Mouse (Mus musculus) CH12.LX (cell line): ENCODE measurements around the gene Krt42. TPM values are rescaled to one million over a fixed set of nuclear protein-coding genes. Genes with fewer than 3 reads are reported as not detected.

Experiments used
- DNase-seq: peaks from one replicate; pipeline ENCODE4 v3.0.0-alpha.2; 2013; ENCODE audit errors: extremely low read depth
- H3K27ac ChIP-seq: 2 replicates; pipeline ENCODE4 v1.5.1; 2012; ENCODE audit warnings: low read depth, mild to moderate bottlenecking, control low read depth, moderate library complexity; ENCODE audit not compliant: insufficient read depth
- H3K27me3 ChIP-seq: replicated peaks from 2 replicates; pipeline ENCODE3; 2012; ENCODE audit warnings: inconsistent platforms
- H3K36me3 ChIP-seq, 2 experiments: replicated peaks in 1 of 2; 2 replicates each; pipeline versions ENCODE3 to v1.6.1; 2012; ENCODE audit warnings: inconsistent platforms in 1 of 2, low read length in 1 of 2, mild to moderate bottlenecking in 1 of 2, mixed read lengths in 1 of 2, moderate library complexity in 1 of 2; ENCODE audit not compliant: control insufficient read depth in 1 of 2, insufficient read depth in 1 of 2
- H3K4me1 ChIP-seq, 2 experiments: 2 replicates each; pipeline ENCODE4 v1.6.1; 2012; ENCODE audit warnings: inconsistent platforms in 1 of 2, moderate library complexity in 1 of 2; ENCODE audit not compliant: insufficient read depth in 2 of 2, control insufficient read depth in 1 of 2
- H3K4me2 ChIP-seq: 2 replicates; pipeline ENCODE4 v1.6.1; 2012; ENCODE audit warnings: low read depth, mild to moderate bottlenecking, control low read depth; ENCODE audit not compliant: poor library complexity, insufficient read depth, severe bottlenecking
- H3K4me3 ChIP-seq, 3 experiments: fragments of 150-350 bp in 1 of 3; sonication (generic) in 1 of 3; replicated peaks in 1 of 3; 2 replicates each; pipeline versions ENCODE3 to v1.5.1; 2011 to 2012; ENCODE audit warnings: low read depth in 2 of 3, low read length in 2 of 3, mild to moderate bottlenecking in 2 of 3, moderate library complexity in 2 of 3, control low read depth in 1 of 3, improper control_type of control experiment in 1 of 3, inconsistent platforms in 1 of 3, mixed read lengths in 1 of 3; ENCODE audit not compliant: poor library complexity in 1 of 3
- H3K79me2 ChIP-seq: replicated peaks from 2 replicates; pipeline ENCODE4 v1.6.1; 2012; ENCODE audit warnings: mild to moderate bottlenecking, moderate library complexity; ENCODE audit not compliant: control insufficient read depth, poor library complexity, insufficient read depth, severe bottlenecking; ENCODE audit errors: extremely low read depth
- H3K9ac ChIP-seq: 2 replicates; pipeline ENCODE4 v1.6.1; 2012; ENCODE audit warnings: low read depth, mild to moderate bottlenecking, control low read depth, moderate library complexity; ENCODE audit not compliant: insufficient read depth
- H3K9me3 ChIP-seq: replicated peaks from 2 replicates; pipeline ENCODE3; 2012; ENCODE audit warnings: low read length, inconsistent platforms, mixed read lengths
- BHLHE40 ChIP-seq: IDR thresholded peaks from 2 replicates; pipeline ENCODE4 v1.6.1; 2011; ENCODE audit warnings: mild to moderate bottlenecking, low read depth, low read length, improper control_type of control experiment
- CHD2 ChIP-seq: IDR thresholded peaks from 2 replicates; pipeline ENCODE4 v1.6.1; 2011; ENCODE audit warnings: low read length, improper control_type of control experiment
- E2F4 ChIP-seq: IDR thresholded peaks from 2 replicates; pipeline ENCODE4 v1.6.1; 2011; ENCODE audit warnings: low read depth, low read length, improper control_type of control experiment; ENCODE audit not compliant: insufficient replicate concordance
- ETS1 ChIP-seq: conservative IDR thresholded peaks from 2 replicates; pipeline ENCODE4 v1.6.1; 2012; ENCODE audit warnings: low read depth, mild to moderate bottlenecking, inconsistent platforms, low read length, improper control_type of control experiment, moderate library complexity
- IRF4 ChIP-seq: IDR thresholded peaks from 2 replicates; pipeline ENCODE4 v1.6.1; 2014; ENCODE audit warnings: low read depth, mild to moderate bottlenecking, inconsistent platforms, low read length, improper control_type of control experiment
- KAT2A ChIP-seq: IDR thresholded peaks from 2 replicates; pipeline ENCODE4 v1.6.1; 2012; ENCODE audit warnings: low read length, improper control_type of control experiment, inconsistent platforms; ENCODE audit not compliant: insufficient replicate concordance
- MXI1 ChIP-seq: IDR thresholded peaks from 2 replicates; pipeline ENCODE4 v1.6.1; 2011; ENCODE audit warnings: mild to moderate bottlenecking, low read depth, low read length, improper control_type of control experiment
- MYC ChIP-seq: IDR thresholded peaks from 2 replicates; pipeline ENCODE4 v1.6.1; 2011; ENCODE audit warnings: low read depth, mild to moderate bottlenecking, improper control_type of control experiment, low read length
- NELFE ChIP-seq: IDR thresholded peaks from 2 replicates; pipeline ENCODE4 v1.6.1; 2011; ENCODE audit warnings: low read depth, low read length, improper control_type of control experiment
- NRF1 ChIP-seq: IDR thresholded peaks from 2 replicates; pipeline ENCODE4 v1.6.1; 2014; ENCODE audit warnings: low read depth, mild to moderate bottlenecking, inconsistent platforms, low read length, improper control_type of control experiment, moderate library complexity
- PAX5 ChIP-seq: IDR thresholded peaks from 2 replicates; pipeline ENCODE4 v1.6.1; 2012; ENCODE audit warnings: low read length, inconsistent platforms, mixed read lengths
- POLR2A ChIP-seq: IDR thresholded peaks from 2 replicates; pipeline ENCODE4 v1.6.1; 2011; ENCODE audit warnings: low read depth, mild to moderate bottlenecking, improper control_type of control experiment, low read length
- POLR2AphosphoS2 ChIP-seq: IDR thresholded peaks from 2 replicates; pipeline ENCODE4 v1.6.1; 2011; ENCODE audit warnings: low read depth, low read length, improper control_type of control experiment
- RAD21 ChIP-seq: IDR thresholded peaks from 2 replicates; pipeline ENCODE4 v1.6.1; 2011; ENCODE audit warnings: low read depth, mild to moderate bottlenecking, low read length, improper control_type of control experiment, moderate library complexity
- RCOR1 ChIP-seq: conservative IDR thresholded peaks from 2 replicates; pipeline ENCODE4 v1.6.1; 2012; ENCODE audit warnings: low read depth, mild to moderate bottlenecking, inconsistent platforms, low read length, improper control_type of control experiment
- SIN3A ChIP-seq: IDR thresholded peaks from 2 replicates; pipeline ENCODE4 v1.6.1; 2012; ENCODE audit warnings: low read length, improper control_type of control experiment, inconsistent platforms
- ZKSCAN1 ChIP-seq: IDR thresholded peaks from 2 replicates; pipeline ENCODE4 v1.6.1; 2012; ENCODE audit warnings: low read depth, inconsistent platforms, low read length, improper control_type of control experiment, borderline replicate concordance
- ZNF384 ChIP-seq: IDR thresholded peaks from 2 replicates; pipeline ENCODE4 v1.6.1; 2012; ENCODE audit warnings: low read depth, low read length, improper control_type of control experiment, inconsistent platforms
- dilution Hi-C: fragments of 300-500 bp; cut with MboI; formaldehyde crosslinking; loops from 2 replicates; pipeline ENCODE4 v1.14.3; 2020; ENCODE audit warnings: low sequenced_read_pairs; ENCODE audit not compliant: extremely low pct_unique_long_range_greater_than_20kb, extremely low pct_ligation_motif_present
- in situ Hi-C: fragments of 300-500 bp; cut with MboI; formaldehyde crosslinking; loops from 3 replicates; pipeline ENCODE4 v1.14.3; 2019; ENCODE audit warnings: low sequenced_read_pairs, low pct_ligation_motif_present, low pct_unique_long_range_greater_than_20kb, mixed read lengths
- polyA plus RNA-seq: library from polyadenylated mRNA; unstranded; fragments of >175 nt; gene quantifications from 2 replicates; pipeline ENCODE4 v1.2.1, GENCODE M21; 2012; ENCODE audit warnings: low read depth; ENCODE audit not compliant: insufficient read length
- total RNA-seq, 2 experiments: library from RNA; depleted of rRNA; stranded (reverse); fragments of 300-350 nt in 1 of 2; fragments of >200 nt in 1 of 2; gene quantifications; 2 replicates each; pipeline ENCODE4 v1.2.3; 2012 to 2014

Krt42 gene
- total and polyA plus RNA-seq, 3 experiments = not detected

GRCm38 (mm10) chr11:100317826-100318380 is 48.2 kb upstream of the Krt42 start:
- DNase-seq = no peak
- Histone ChIP-seq H3K4me1 (peaks cover 2 to 15% of the 10 kb centered on the region in 2 experiments; a peak in 2 of 4 replicates), H3K36me3 (peaks cover 20 to 23% of the 10 kb centered on the region in 2 experiments), H3K4me2 (no peak overlapping the region), H3K79me2 (peaks cover 19% of the 10 kb centered on the region), H3K9ac (no peak overlapping the region), H3K9me3 (no peaks in the 10 kb centered on the region), H3K27ac (no peak overlapping the region), H3K27me3 (peaks cover 29% of the 10 kb centered on the region), H3K4me3 (no peak overlapping the region)
- TF ChIP-seq RCOR1 = no peak
- TF ChIP-seq KAT2A = no peak
- TF ChIP-seq ETS1 = no peak
- no peak for TF ChIP-seq ZNF384
- no peak for TF ChIP-seq BHLHE40
- TF ChIP-seq MXI1 = no peak
- TF ChIP-seq ZKSCAN1 = no peak
- TF ChIP-seq SIN3A = no peak
- TF ChIP-seq POLR2A = no peak
- in situ Hi-C loops = no loop called here
- dilution Hi-C loops = no loop called here

- in situ Hi-C loops (no loop called here), dilution Hi-C loops (no loop called here)
- Histone ChIP-seq H3K27ac (no peak overlapping the region), H3K4me1 (peaks cover 2 to 4% of the 10 kb centered on the region in 2 experiments; a peak in 1 of 4 replicates), H3K4me3 (no peak overlapping the region), H3K27me3 (peaks cover 48% of the 10 kb centered on the region), H3K4me2 (no peak overlapping the region), H3K79me2 (peaks cover under 1% of the 10 kb centered on the region), H3K36me3 (peaks cover under 1 to 1% of the 10 kb centered on the region in 2 experiments), H3K9me3 (no peaks in the 10 kb centered on the region), H3K9ac (no peak overlapping the region)
- TF ChIP-seq RAD21 (no peak), POLR2AphosphoS2 (no peak), SIN3A (no peak), NELFE (no peak), NRF1 (no peak), IRF4 (no peak), E2F4 (no peak), PAX5 (no peak), CHD2 (no peak), MYC (no peak)
- no peak for DNase-seq
Observed at GRCm38 (mm10) chr11:100315439-100315838, 45.8 kb upstream of the Krt42 start.
